Mouse (Mus musculus) sigmoid colon, adult 10 weeks (tissue): ENCODE data around the gene Ccdc61. TPM values are rescaled to one million over a fixed set of nuclear protein-coding genes. Genes with fewer than 3 reads are reported as not detected.

Experiments used
- polyA plus RNA-seq: library from polyadenylated mRNA; stranded (reverse); fragments of 350-450 nt; fragmentation: Illumina TruSeq; extraction: RNeasy Lipid Tissue Mini Kit (QIAGEN cat#74804); gene quantifications from one replicate; pipeline ENCODE4 v1.2.3, GENCODE M21; 2014; ENCODE audit warnings: low read depth, low replicate concordance

Gene Ccdc61
- polyA plus RNA-seq, result 4.1 TPM

DNA sequence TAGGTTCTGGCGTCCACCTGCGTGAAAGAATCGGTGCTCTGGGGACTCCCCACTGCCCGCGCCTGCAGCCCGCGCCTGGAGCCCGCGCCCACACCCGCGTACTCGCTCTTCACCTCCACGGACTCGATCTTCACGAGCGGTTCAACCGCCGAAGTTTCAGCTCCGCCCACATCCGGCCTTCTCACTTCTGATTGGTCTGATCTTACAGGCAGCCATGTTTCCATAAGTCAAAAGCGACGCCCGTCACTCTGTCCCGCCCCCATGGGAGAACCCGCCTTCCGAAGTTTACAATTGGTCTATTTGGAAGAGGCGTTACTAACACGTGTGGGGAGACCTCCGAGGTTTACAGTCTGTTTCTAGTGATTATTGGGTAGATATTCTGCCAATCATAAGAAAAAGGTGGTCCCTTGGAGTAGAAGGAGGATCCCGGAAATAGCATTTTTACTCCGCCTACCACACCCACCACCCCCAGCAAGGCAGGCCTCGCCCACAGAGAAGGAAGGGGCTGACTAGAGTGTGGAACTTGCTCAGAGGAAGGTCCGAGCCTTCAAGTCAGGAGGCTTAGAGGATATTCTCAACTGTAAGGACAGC is at the start of gene Ccdc61:
Gene Ccdc61 (minus strand): TSS at position 175 of the 591 bp plus-strand sequence.

GRCm38 (mm10) chr7:18925162-18925938 is 15.1 kb upstream of the Ccdc61 start, which contains the start of gene Nova2:
Gene Nova2, plus strand, starts transcription at chr7:18925888.

DNA sequence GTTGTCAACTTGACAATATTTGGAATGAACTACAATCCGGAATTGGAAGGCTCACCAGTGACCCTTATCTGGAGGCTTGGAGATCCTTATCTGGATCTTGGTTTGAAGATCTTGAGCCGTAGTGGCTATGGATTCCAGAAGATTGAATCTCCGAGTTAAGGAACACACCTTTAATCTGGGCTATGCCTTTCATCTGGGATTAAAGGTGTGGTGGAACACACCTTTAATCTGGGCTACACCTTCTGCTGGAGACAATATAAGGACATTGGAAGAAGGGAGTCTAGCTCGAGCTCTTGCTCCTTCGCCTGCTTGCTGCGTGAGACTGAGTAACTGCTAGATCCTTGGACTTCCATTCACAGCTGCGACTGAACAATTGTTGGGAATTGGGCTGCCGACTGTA is 39.2 kb downstream of the Ccdc61 start, which contains the start of gene Pglyrp1:
Gene Pglyrp1 (plus strand): TSS at position 301 of the 400 bp plus-strand sequence.

Other genes starting within 250 kb of the Ccdc61 start
- not detected for gene Psg20, start 224.2 kb downstream of the Ccdc61 start, polyA plus RNA-seq
- gene Psg22, start 192.3 kb downstream of the Ccdc61 start, polyA plus RNA-seq, result not detected
- not detected for gene Psg19, start 111.9 kb downstream of the Ccdc61 start, polyA plus RNA-seq
- gene Psg17, start 88.8 kb downstream of the Ccdc61 start, polyA plus RNA-seq, result 0.79 TPM
- 12.0 TPM for gene Mill2, start 70.4 kb downstream of the Ccdc61 start, polyA plus RNA-seq
- 15.6 TPM for gene Pglyrp1, start 39.1 kb downstream of the Ccdc61 start, polyA plus RNA-seq
- gene Nova2, start 15.5 kb upstream of the Ccdc61 start, polyA plus RNA-seq, result 0.25 TPM
- not detected for gene Nanos2, start 77.0 kb upstream of the Ccdc61 start, polyA plus RNA-seq
- not detected for gene Mypop, start 80.8 kb upstream of the Ccdc61 start, polyA plus RNA-seq
- gene Irf2bp1, start 93.6 kb upstream of the Ccdc61 start, polyA plus RNA-seq, result 1.6 TPM
- gene Foxa3, start 113.1 kb upstream of the Ccdc61 start, polyA plus RNA-seq, result 20.9 TPM
- 4.3 TPM for gene Sympk, start 114.0 kb upstream of the Ccdc61 start, polyA plus RNA-seq
- not detected for gene Rsph6a, start 144.3 kb upstream of the Ccdc61 start, polyA plus RNA-seq
- gene Dmwd, start 165.8 kb upstream of the Ccdc61 start, polyA plus RNA-seq, result not detected
- gene Dmpk, start 173.4 kb upstream of the Ccdc61 start, polyA plus RNA-seq, result 12.7 TPM
- gene Six5, start 184.2 kb upstream of the Ccdc61 start, polyA plus RNA-seq, result 1.1 TPM
- not detected for gene Gm4969, start 208.0 kb upstream of the Ccdc61 start, polyA plus RNA-seq
- 0.60 TPM for gene Fbxo46, start 209.4 kb upstream of the Ccdc61 start, polyA plus RNA-seq
- gene Qpctl, start 238.9 kb upstream of the Ccdc61 start, polyA plus RNA-seq, result 7.0 TPM
- gene Snrpd2, start 239.3 kb upstream of the Ccdc61 start, polyA plus RNA-seq, result 2.1 TPM